20 mouse cellular contexts compared by ENCODE assay signal in the genomic region with DNA sequence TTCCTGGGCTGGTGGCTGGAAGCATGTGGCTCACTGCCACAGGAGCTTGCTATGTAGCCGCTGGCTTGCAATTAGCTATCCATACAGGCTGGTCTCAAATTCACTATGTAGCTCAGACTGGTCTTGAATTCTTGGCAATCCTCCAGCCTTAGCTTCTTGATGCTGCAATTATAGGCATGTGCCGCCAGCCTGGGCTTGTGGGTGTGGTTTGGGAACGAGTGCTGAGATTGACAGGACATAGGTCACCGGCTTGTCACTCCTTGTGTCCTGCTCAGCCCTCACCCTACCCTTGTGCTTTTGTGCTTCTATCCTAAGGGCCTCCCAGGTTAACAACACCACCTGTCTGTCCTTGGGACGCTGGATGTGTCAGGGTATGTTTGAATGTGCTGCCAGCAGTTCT.
DNase-seq lines count a peak whose midpoint lies in the region; ATAC-seq lines count a peak whose summit lies in the region.
"Had no signal": no experiment of that assay in that cellular context is flagged by ENCODE, and none has a peak within 500 bp of the region (broad histone marks: within the 10 kb centered on the region; RNA-seq: fewer than 3 reads in every experiment).

No protein-coding gene starts in this region.

- peak; percentile 37; the same call in 1 of the 2 replicates for ATAC-seq in hindbrain, embryonic 14.5 days (ENCODE audit: low FRiP score)
- no peak for ATAC-seq in hindbrain, embryonic 11.5 days (ENCODE audit: low FRiP score)
- no peak for ATAC-seq in midbrain, embryonic 14.5 days (ENCODE audit: low FRiP score, low TSS enrichment)
- no peak for ATAC-seq in midbrain, embryonic 16.5 days
- ATAC-seq in embryonic facial prominence, embryonic 15.5 days (ENCODE audit: insufficient number of reproducible peaks, low FRiP score, low TSS enrichment, low read depth): 0 out of 2 replicates have a peak, but pooled peaks have one; percentile 51
- ATAC-seq: activated CD4-positive, CD25-positive, alpha-beta regulatory T cell, adult 4 months had no signal

- no peak overlapping the region for H3K4me3 ChIP-seq in hindbrain, embryonic 14.5 days (replicated peaks; ENCODE audit: low read length)
- no peak overlapping the region for H3K4me3 ChIP-seq in hindbrain, embryonic 11.5 days (ENCODE audit: low read depth, low read length)
- H3K4me3 ChIP-seq in midbrain, embryonic 14.5 days (replicated peaks; ENCODE audit: low read depth, low read length): no peak overlapping the region
- no peak overlapping the region for H3K4me3 ChIP-seq in midbrain, embryonic 16.5 days (ENCODE audit: low read depth, low read length)
- H3K4me3 ChIP-seq in embryonic facial prominence, embryonic 15.5 days (replicated peaks): no peak overlapping the region
- H3K4me3 ChIP-seq: heart, embryonic 13.5 days; hindbrain, embryonic 10.5 days; left cerebral cortex, adult 2 months; lung, embryonic 15.5 days; neural tube, embryonic 12.5 days; stomach, embryonic 15.5 days had no signal

- DNase-seq in hindbrain, embryonic 14.5 days (ENCODE audit: low spot score): no peak
- DNase-seq in hindbrain, embryonic 11.5 days (ENCODE audit: low spot score): no peak
- DNase-seq in midbrain, embryonic 14.5 days: peak; percentile 63
- no peak for DNase-seq in thymus, postnatal 14 days
- DNase-seq in gastrocnemius, adult 8-10 months (ENCODE audit: low spot score in 2 of 2): no peak
- DNase-seq: cerebellum, adult 8-10 months; gastrocnemius, postnatal 25 days; kidney, adult 9 months; liver; thymus, postnatal 36 days had no signal

- no peaks in the 10 kb centered on the region for H3K27me3 ChIP-seq in hindbrain, embryonic 14.5 days (ENCODE audit: control insufficient read depth, insufficient read depth, low read length)
- no peaks in the 10 kb centered on the region for H3K27me3 ChIP-seq in hindbrain, embryonic 11.5 days (ENCODE audit: control insufficient read depth, insufficient read depth, low read length)
- no peaks in the 10 kb centered on the region for H3K27me3 ChIP-seq in midbrain, embryonic 14.5 days (ENCODE audit: control insufficient read depth, insufficient read depth, low read length)
- no peaks in the 10 kb centered on the region for H3K27me3 ChIP-seq in midbrain, embryonic 16.5 days (ENCODE audit: control insufficient read depth, insufficient read depth, low read depth, low read length)
- no peaks in the 10 kb centered on the region for H3K27me3 ChIP-seq in embryonic facial prominence, embryonic 15.5 days
- H3K27me3 ChIP-seq: heart, embryonic 13.5 days; lung, embryonic 15.5 days; neural tube, embryonic 12.5 days; stomach, embryonic 15.5 days had no signal

- 53% methylated on average over 5 of the region's 5 CpGs for WGBS in hindbrain, embryonic 14.5 days
- WGBS in hindbrain, embryonic 11.5 days: 74% methylated on average over 5 of the region's 5 CpGs
- 48% methylated on average over 5 of the region's 5 CpGs for WGBS in midbrain, embryonic 14.5 days
- 36% methylated on average over 5 of the region's 5 CpGs for WGBS in midbrain, embryonic 16.5 days
- WGBS in embryonic facial prominence, embryonic 15.5 days: 33% methylated on average over 5 of the region's 5 CpGs

- H3K36me3 ChIP-seq in hindbrain, embryonic 14.5 days (replicated peaks; ENCODE audit: control insufficient read depth, insufficient read depth): no peaks in the 10 kb centered on the region
- H3K36me3 ChIP-seq in hindbrain, embryonic 11.5 days (ENCODE audit: control insufficient read depth, insufficient read depth, low read length): no peaks in the 10 kb centered on the region
- H3K36me3 ChIP-seq in midbrain, embryonic 14.5 days (ENCODE audit: control insufficient read depth, insufficient read depth, low read length): no peaks in the 10 kb centered on the region
- no peaks in the 10 kb centered on the region for H3K36me3 ChIP-seq in midbrain, embryonic 16.5 days (ENCODE audit: control insufficient read depth, insufficient read depth, low read length)
- no peaks in the 10 kb centered on the region for H3K36me3 ChIP-seq in embryonic facial prominence, embryonic 15.5 days
- H3K36me3 ChIP-seq: G1E; heart, embryonic 13.5 days; hindbrain, embryonic 10.5 days; lung, embryonic 15.5 days; neural tube, embryonic 12.5 days; stomach, embryonic 15.5 days had no signal

- no peak overlapping the region for H3K9ac ChIP-seq in hindbrain, embryonic 14.5 days
- no peak overlapping the region for H3K9ac ChIP-seq in hindbrain, embryonic 11.5 days (ENCODE audit: low read depth, low read length)
- H3K9ac ChIP-seq in midbrain, embryonic 14.5 days (replicated peaks; ENCODE audit: low read length): no peak overlapping the region
- no peak overlapping the region for H3K9ac ChIP-seq in midbrain, embryonic 16.5 days (ENCODE audit: low read depth, low read length)
- H3K9ac ChIP-seq in embryonic facial prominence, embryonic 15.5 days: no peak overlapping the region
- H3K9ac ChIP-seq: heart, embryonic 13.5 days; lung, embryonic 15.5 days; neural tube, embryonic 12.5 days; stomach, embryonic 15.5 days had no signal

- no peak overlapping the region for H3K4me2 ChIP-seq in hindbrain, embryonic 14.5 days (replicated peaks)
- H3K4me2 ChIP-seq in hindbrain, embryonic 11.5 days (replicated peaks; ENCODE audit: low read depth, low read length): no peak overlapping the region
- no peak overlapping the region for H3K4me2 ChIP-seq in midbrain, embryonic 14.5 days (ENCODE audit: low read length)
- no peak overlapping the region for H3K4me2 ChIP-seq in midbrain, embryonic 16.5 days (ENCODE audit: low read length)
- H3K4me2 ChIP-seq in embryonic facial prominence, embryonic 15.5 days (replicated peaks): no peak overlapping the region
- H3K4me2 ChIP-seq: heart, embryonic 13.5 days; lung, embryonic 15.5 days; neural tube, embryonic 12.5 days; stomach, embryonic 15.5 days had no signal

- no peaks in the 10 kb centered on the region for H3K9me3 ChIP-seq in hindbrain, embryonic 14.5 days (ENCODE audit: control insufficient read depth, low read length)
- no peaks in the 10 kb centered on the region for H3K9me3 ChIP-seq in hindbrain, embryonic 11.5 days (ENCODE audit: control insufficient read depth, low read length)
- no peaks in the 10 kb centered on the region for H3K9me3 ChIP-seq in midbrain, embryonic 14.5 days (ENCODE audit: control insufficient read depth, low read length)
- H3K9me3 ChIP-seq in midbrain, embryonic 16.5 days (replicated peaks; ENCODE audit: control insufficient read depth, low read length, poor library complexity, severe bottlenecking): no peaks in the 10 kb centered on the region
- H3K9me3 ChIP-seq in embryonic facial prominence, embryonic 15.5 days (replicated peaks): no peaks in the 10 kb centered on the region
- H3K9me3 ChIP-seq: G1E; lung, embryonic 15.5 days; stomach, embryonic 15.5 days had no signal

- H3K27ac ChIP-seq in hindbrain, embryonic 14.5 days: no peak overlapping the region
- H3K27ac ChIP-seq in hindbrain, embryonic 11.5 days (ENCODE audit: low read depth, low read length): no peak overlapping the region
- H3K27ac ChIP-seq in midbrain, embryonic 14.5 days (replicated peaks; ENCODE audit: low read depth, low read length): no peak overlapping the region
- no peak overlapping the region for H3K27ac ChIP-seq in midbrain, embryonic 16.5 days (ENCODE audit: low read length)
- H3K27ac ChIP-seq in embryonic facial prominence, embryonic 15.5 days (replicated peaks): no peak overlapping the region
- H3K27ac ChIP-seq: heart, embryonic 13.5 days; left cerebral cortex, adult 2 months; lung, embryonic 15.5 days; neural tube, embryonic 12.5 days; stomach, embryonic 15.5 days had no signal

- 0 out of 2 replicates have a peak, but pooled peaks cover 8% of the 10 kb centered on the region for H3K4me1 ChIP-seq in hindbrain, embryonic 14.5 days (replicated peaks; ENCODE audit: control insufficient read depth, insufficient read depth, low read length)
- H3K4me1 ChIP-seq in hindbrain, embryonic 11.5 days (replicated peaks; ENCODE audit: control insufficient read depth, insufficient read depth, low read length): no peaks in the 10 kb centered on the region
- H3K4me1 ChIP-seq in midbrain, embryonic 14.5 days (ENCODE audit: control insufficient read depth, insufficient read depth, low read length): peaks cover 19% of the 10 kb centered on the region; the same call in 1 of the 2 replicates
- H3K4me1 ChIP-seq in midbrain, embryonic 16.5 days (ENCODE audit: control insufficient read depth, insufficient read depth, low read length): peaks cover 11% of the 10 kb centered on the region
- peaks cover 5% of the 10 kb centered on the region; the same call in 1 of the 2 replicates for H3K4me1 ChIP-seq in embryonic facial prominence, embryonic 15.5 days
- H3K4me1 ChIP-seq: lung, embryonic 15.5 days; stomach, embryonic 15.5 days had no signal

Comparison
In these comparisons a context has a peak if more than half of its experiments do, and no peak if none do; other contexts are left out.
1. ATAC-seq: peak in hindbrain, embryonic 14.5 days (single experiment) and embryonic facial prominence, embryonic 15.5 days (single experiment); none in hindbrain, embryonic 11.5 days (single experiment), midbrain, embryonic 14.5 days (single experiment) and midbrain, embryonic 16.5 days (single experiment).